Mouse (Mus musculus) neural tube, embryonic 14.5 days (tissue): ENCODE measurements at regions not wholly inside any gene's neighbourhood (a gene's known extent, or its start where the extent isn't known, plus 50 kb on each side); places are given as distances from the start of the nearest gene placed in this dataset.

ENCODE experiments used
- ATAC-seq: fragments of 200-750 bp; cut with Nextera tagmentation; 2 replicates; pipeline ENCODE4 v1.8.0; 2017; ENCODE audit warnings: low read depth, mild to moderate bottlenecking, moderate TSS enrichment, moderate library complexity
- H3K27ac ChIP-seq: fragments of 300-500 bp; sonication (generic); 2 replicates; pipeline ENCODE4 v1.5.1; 2014; ENCODE audit warnings: low read depth, mild to moderate bottlenecking, control low read depth, low read length, moderate library complexity, mixed read lengths
- H3K27me3 ChIP-seq: fragments of 300-500 bp; sonication (generic); 2 replicates; pipeline ENCODE4 v1.6.1; 2014; ENCODE audit warnings: low read length; ENCODE audit not compliant: control insufficient read depth, insufficient read depth
- H3K36me3 ChIP-seq: fragments of 300-500 bp; sonication (generic); 2 replicates; pipeline ENCODE4 v1.6.1; 2014; ENCODE audit warnings: low read length, mixed read lengths; ENCODE audit not compliant: control insufficient read depth, insufficient read depth
- H3K4me1 ChIP-seq: fragments of 300-500 bp; sonication (generic); 2 replicates; pipeline ENCODE4 v1.6.1; 2014; ENCODE audit warnings: low read length; ENCODE audit not compliant: control insufficient read depth, insufficient read depth
- H3K4me2 ChIP-seq: fragments of 300-500 bp; sonication (generic); 2 replicates; pipeline ENCODE4 v1.6.1; 2014; ENCODE audit warnings: mild to moderate bottlenecking, low read depth, low read length, control low read depth
- H3K4me3 ChIP-seq: fragments of 300-500 bp; sonication (generic); 2 replicates; pipeline ENCODE4 v1.5.1; 2014; ENCODE audit warnings: low read depth, low read length, control low read depth, mixed read lengths
- H3K9ac ChIP-seq: fragments of 300-500 bp; sonication (generic); replicated peaks from 2 replicates; pipeline ENCODE4 v1.6.1; 2014; ENCODE audit warnings: low read depth, mild to moderate bottlenecking, control low read depth, low read length, mixed read lengths
- H3K9me3 ChIP-seq: fragments of 300-500 bp; sonication (generic); 2 replicates; pipeline ENCODE4 v1.6.1; 2016; ENCODE audit warnings: low read length; ENCODE audit not compliant: control insufficient read depth
- WGBS: fragments of 180-500 bp; shearing (Covaris S2); extraction: QIAGEN DNeasy Blood & Tissue Kit; methylation state at CpG from one replicate; pipeline ENCODE4 v1.1.7; 2014; 5-methylcytosine and 5-hydroxymethylcytosine counted together

DNA sequence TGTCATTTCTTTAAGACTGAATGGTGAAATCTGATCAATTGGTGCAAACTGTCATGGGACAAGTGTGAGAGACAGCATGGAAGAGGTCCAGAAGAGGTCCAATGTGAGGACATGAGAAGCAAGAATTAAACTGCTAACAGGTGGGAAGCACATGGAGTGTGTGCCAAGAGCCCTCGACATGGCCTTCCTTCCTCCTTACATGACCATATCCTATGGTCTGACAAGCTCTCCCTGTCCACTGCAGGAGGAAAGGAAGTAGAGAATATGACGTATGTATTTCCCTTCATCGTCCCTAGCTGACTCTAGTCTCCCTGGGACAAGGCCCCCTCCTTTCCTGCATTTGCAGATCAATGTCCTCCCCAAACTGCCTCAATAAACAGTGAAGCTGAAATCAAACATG lies 152.1 kb downstream of the Dad1 start:
- H3K27ac ChIP-seq = no peak overlapping the region
- H3K4me3 ChIP-seq = no peak overlapping the region
- no peaks in the 10 kb centered on the region for H3K9me3 ChIP-seq
- 60% methylated on average over 3 of the region's 3 CpGs for WGBS
- no peak overlapping the region for H3K4me2 ChIP-seq
- H3K36me3 ChIP-seq = no peaks in the 10 kb centered on the region
- no peak for ATAC-seq
- no peak overlapping the region for H3K9ac ChIP-seq
- H3K27me3 ChIP-seq = no peaks in the 10 kb centered on the region
- no peaks in the 10 kb centered on the region for H3K4me1 ChIP-seq

- H3K9me3 ChIP-seq = no peaks in the 10 kb centered on the region
- H3K4me3 ChIP-seq = no peak overlapping the region
- no peaks in the 10 kb centered on the region for H3K36me3 ChIP-seq
- H3K4me2 ChIP-seq = no peak overlapping the region
- H3K27me3 ChIP-seq = no peaks in the 10 kb centered on the region
- 91% methylated on average over 6 of the region's 6 CpGs for WGBS
- H3K27ac ChIP-seq = no peak overlapping the region
- H3K4me1 ChIP-seq = no peaks in the 10 kb centered on the region
- ATAC-seq = no peak
- no peak overlapping the region for H3K9ac ChIP-seq
Observed at GRCm38 (mm10) chr14:54099360-54099759, 154.5 kb downstream of the Dad1 start.

DNA sequence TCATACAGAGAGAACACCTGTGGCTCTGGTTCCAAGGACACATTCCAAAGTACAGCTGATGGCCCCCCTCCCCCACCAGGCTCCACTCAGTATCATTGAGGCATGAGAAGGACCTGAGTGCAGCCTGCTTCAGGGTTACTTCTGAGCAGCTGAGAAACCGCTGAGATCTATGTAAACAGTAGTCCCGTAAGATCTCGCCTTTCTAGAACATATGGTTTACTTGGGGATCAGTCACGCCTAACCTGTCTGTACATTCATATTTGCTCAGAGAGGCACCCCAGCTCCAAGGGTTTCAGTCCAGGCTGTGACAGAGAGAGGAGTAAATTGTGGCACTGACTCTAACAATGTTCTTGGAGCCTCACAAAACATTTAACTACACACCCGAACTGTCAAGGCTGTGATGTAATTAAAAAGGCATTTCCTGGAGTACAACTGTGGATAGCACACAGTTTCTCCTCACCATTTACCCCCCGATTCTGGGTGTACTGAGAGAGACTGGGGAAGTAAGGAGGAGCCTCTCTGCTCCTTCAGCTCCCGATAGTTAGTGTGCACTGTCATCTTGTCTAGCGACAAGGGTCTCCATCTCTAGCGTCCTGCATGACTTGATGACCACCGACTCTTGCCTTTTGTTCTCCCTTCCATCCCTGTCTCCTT lies 155.7 kb downstream of the Dad1 start:
- H3K9me3 ChIP-seq = no peaks in the 10 kb centered on the region
- H3K36me3 ChIP-seq = no peaks in the 10 kb centered on the region
- ATAC-seq = no peak
- H3K4me2 ChIP-seq = no peak overlapping the region
- no peak overlapping the region for H3K4me3 ChIP-seq
- H3K27me3 ChIP-seq = no peaks in the 10 kb centered on the region
- no peak overlapping the region for H3K9ac ChIP-seq
- no peaks in the 10 kb centered on the region for H3K4me1 ChIP-seq
- H3K27ac ChIP-seq = no peak overlapping the region
- 76% methylated on average over 10 of the region's 10 CpGs for WGBS

- Histone ChIP-seq H3K9me3 (no peaks in the 10 kb centered on the region), H3K27me3 (no peaks in the 10 kb centered on the region), H3K4me1 (no peaks in the 10 kb centered on the region), H3K4me3 (no peak overlapping the region), H3K27ac (no peak overlapping the region), H3K36me3 (no peaks in the 10 kb centered on the region), H3K4me2 (no peak overlapping the region), H3K9ac (no peak overlapping the region)
- no peak for ATAC-seq
- 77% methylated on average over 2 of the region's 2 CpGs for WGBS
Observed at GRCm38 (mm10) chr14:54097026-54097425, 156.9 kb downstream of the Dad1 start.

- no peak overlapping the region for H3K9ac ChIP-seq
- H3K27ac ChIP-seq = no peak overlapping the region
- WGBS = 89% methylated on average over 6 of the region's 6 CpGs
- H3K27me3 ChIP-seq = no peaks in the 10 kb centered on the region
- H3K4me3 ChIP-seq = no peak overlapping the region
- no peaks in the 10 kb centered on the region for H3K9me3 ChIP-seq
- H3K4me1 ChIP-seq = no peaks in the 10 kb centered on the region
- H3K36me3 ChIP-seq = no peaks in the 10 kb centered on the region
- no peak overlapping the region for H3K4me2 ChIP-seq
- no peak for ATAC-seq
Observed at GRCm38 (mm10) chr14:54092444-54092843, 161.5 kb downstream of the Dad1 start.

DNA sequence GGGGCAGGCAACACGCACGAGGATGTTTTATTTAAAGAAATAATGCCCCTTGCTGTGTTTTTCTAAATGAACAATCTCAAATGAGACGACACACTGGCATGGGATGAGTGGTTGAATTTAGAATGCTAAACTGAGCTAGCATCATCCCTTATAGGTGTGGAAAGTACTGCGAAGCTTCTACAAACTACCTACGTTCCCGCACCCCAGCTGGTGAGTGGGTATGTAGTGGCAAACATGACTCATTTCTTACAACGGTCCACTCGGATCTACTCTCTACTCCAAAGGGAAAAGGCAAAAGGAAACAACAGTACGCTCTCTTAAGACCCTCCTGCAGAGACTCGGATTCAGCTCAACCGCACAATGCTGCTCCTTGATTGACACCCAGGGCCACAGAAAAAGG lies 167.2 kb downstream of the Dad1 start:
- no peaks in the 10 kb centered on the region for H3K27me3 ChIP-seq

GRCm38 (mm10) chr14:54074659-54075058 lies 179.2 kb downstream of the Dad1 start:
- no peaks in the 10 kb centered on the region for H3K9me3 ChIP-seq
- WGBS = 85% methylated on average over 3 of the region's 3 CpGs
- no peaks in the 10 kb centered on the region for H3K36me3 ChIP-seq
- no peak overlapping the region for H3K27ac ChIP-seq
- H3K27me3 ChIP-seq = no peaks in the 10 kb centered on the region
- no peaks in the 10 kb centered on the region for H3K4me1 ChIP-seq
- no peak overlapping the region for H3K4me2 ChIP-seq
- H3K4me3 ChIP-seq = no peak overlapping the region
- H3K9ac ChIP-seq = no peak overlapping the region
- no peak for ATAC-seq

More for the DNA sequence above, 167.2 kb downstream of the Dad1 start:
- no peaks in the 10 kb centered on the region for H3K36me3 ChIP-seq
- no peaks in the 10 kb centered on the region for H3K4me1 ChIP-seq
- no peaks in the 10 kb centered on the region for H3K9me3 ChIP-seq
- no peak for ATAC-seq
- no peak overlapping the region for H3K9ac ChIP-seq
- no peak overlapping the region for H3K27ac ChIP-seq
- 82% methylated on average over 11 of the region's 11 CpGs for WGBS
- H3K4me2 ChIP-seq = no peak overlapping the region
- H3K4me3 ChIP-seq = no peak overlapping the region

- no peak overlapping the region for H3K4me2 ChIP-seq
- no peaks in the 10 kb centered on the region for H3K36me3 ChIP-seq
- no peak overlapping the region for H3K9ac ChIP-seq
- no peaks in the 10 kb centered on the region for H3K4me1 ChIP-seq
- H3K9me3 ChIP-seq = no peaks in the 10 kb centered on the region
- H3K27ac ChIP-seq = no peak overlapping the region
- H3K4me3 ChIP-seq = no peak overlapping the region
- no peaks in the 10 kb centered on the region for H3K27me3 ChIP-seq
- 77% methylated on average over 10 of the region's 10 CpGs for WGBS
- peak; percentile 44; the same call in 1 of the 2 replicates for ATAC-seq
Observed at GRCm38 (mm10) chr14:54072283-54072912, 181.5 kb downstream of the Dad1 start.

DNA sequence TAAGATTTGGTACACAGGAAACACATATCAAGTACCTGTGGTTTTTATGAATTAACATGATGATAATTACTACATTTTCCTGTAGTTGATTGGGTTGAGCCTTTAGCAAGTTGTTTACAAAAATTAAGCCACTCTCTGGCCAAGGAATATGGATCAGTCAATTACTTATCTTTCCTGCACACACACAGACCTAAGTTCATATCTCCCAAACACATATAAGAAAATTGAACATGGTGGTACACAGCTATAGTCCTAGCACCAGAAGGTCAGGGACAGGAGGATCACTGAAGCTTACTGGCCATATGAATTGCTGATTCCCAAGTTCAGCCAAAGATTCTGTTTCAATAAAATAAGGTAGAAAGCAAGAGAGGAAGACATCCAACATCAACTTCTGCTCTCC lies 183.7 kb downstream of the Dad1 start:
- no peak overlapping the region for H3K27ac ChIP-seq
- no peaks in the 10 kb centered on the region for H3K27me3 ChIP-seq
- no peak for ATAC-seq

More for the DNA sequence above, 183.7 kb downstream of the Dad1 start:
- H3K4me1 ChIP-seq = no peaks in the 10 kb centered on the region
- H3K4me3 ChIP-seq = no peak overlapping the region
- no peak overlapping the region for H3K4me2 ChIP-seq
- H3K9me3 ChIP-seq = no peaks in the 10 kb centered on the region
- no peak overlapping the region for H3K9ac ChIP-seq
- no peaks in the 10 kb centered on the region for H3K36me3 ChIP-seq
